Mouse (Mus musculus): ENCODE results near the gene Dnase1l2. TPM values are rescaled to one million over a fixed set of nuclear protein-coding genes. Genes with fewer than 3 reads are reported as not detected.
"Not testable (repeated sequence)": the region's sequence is repeated elsewhere in the genome, so short reads cannot be mapped to it uniquely, and the experiment has no call there.

Gene Dnase1l2
- polyA plus RNA-seq, 1 experiment from 2014 or later: 3.2 TPM

DNA sequence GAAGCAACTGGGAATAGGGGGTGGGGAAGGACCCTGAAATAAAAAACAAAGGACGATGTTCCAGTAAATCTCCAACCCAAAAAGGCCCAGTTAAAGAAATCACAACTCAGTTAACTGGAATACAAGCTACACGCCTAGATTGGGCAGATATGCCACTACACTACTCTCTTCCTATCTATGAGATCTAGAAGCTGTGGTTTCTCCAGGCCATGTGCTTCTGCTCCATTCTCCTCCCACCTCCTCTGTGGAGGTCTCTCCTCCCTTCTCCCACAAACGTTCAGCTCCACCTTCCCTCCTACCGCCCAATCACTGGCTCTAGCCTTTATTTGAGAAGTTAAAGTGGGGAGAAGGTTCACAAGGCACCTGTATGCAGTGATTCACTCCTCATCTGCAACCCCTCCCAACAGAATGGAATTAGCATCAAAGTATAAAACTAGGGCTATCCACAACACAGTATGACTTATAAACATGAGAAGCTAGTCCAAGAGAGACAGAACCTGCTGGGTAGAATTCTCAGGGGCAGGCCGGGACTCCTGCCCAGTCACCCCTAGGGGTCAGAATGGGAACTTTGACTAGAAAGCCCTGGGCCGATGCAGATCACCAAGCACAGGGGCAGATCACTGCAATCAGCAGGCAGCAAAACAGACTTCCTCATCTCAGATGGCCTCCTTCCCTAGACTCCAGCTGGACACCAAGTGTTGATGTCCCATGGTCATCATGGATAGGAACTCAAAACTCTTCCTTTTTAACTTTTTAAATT lies 20.6 kb upstream of the Dnase1l2 start:
- Histone ChIP-seq H3K27me3 (ENCODE audit: control insufficient read depth, insufficient read depth, low read length) (no peaks in the 10 kb centered on the region), H3K27ac (ENCODE audit: low read depth, low read length) (no peak overlapping the region), H3K4me2 (replicated peaks; ENCODE audit: low read depth, low read length) (no peak overlapping the region), H3K9ac (ENCODE audit: low read depth, low read length) (no peak overlapping the region), H3K4me3 (ENCODE audit: low read depth, low read length) (no peak overlapping the region), H3K4me1 (replicated peaks; ENCODE audit: control insufficient read depth, insufficient read depth, low read length) (no peaks in the 10 kb centered on the region), H3K36me3 (ENCODE audit: control insufficient read depth, insufficient read depth, low read length) (no peaks in the 10 kb centered on the region), H3K9me3 (ENCODE audit: control insufficient read depth, low read length) (no peaks in the 10 kb centered on the region)
- ATAC-seq (ENCODE audit: low FRiP score) (no peak), DNase-seq (ENCODE audit: low spot score) (no peak)
- 58% methylated on average over 6 of the region's 6 CpGs for WGBS

DNA sequence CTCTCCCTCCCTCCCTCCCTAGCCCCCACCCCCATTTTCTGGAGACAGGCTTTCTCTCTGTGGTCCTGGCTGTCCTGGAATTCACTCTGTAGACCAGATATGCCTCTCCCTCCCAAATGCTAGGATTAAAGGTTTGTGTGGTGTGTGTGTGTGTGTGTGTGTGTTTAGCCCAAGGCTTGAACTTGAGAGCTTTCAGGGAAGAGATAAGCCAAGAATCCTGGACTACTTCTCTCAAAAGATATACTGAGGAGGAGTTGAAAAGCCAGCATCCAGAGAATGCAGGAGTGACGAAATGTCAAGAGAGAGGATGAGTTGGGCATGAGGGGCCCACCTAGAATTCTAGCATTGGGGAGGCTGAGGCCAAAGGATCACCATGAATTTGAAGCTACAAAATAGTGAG lies 20.0 kb upstream of the Dnase1l2 start:
- no peaks in the 10 kb centered on the region for H3K36me3 ChIP-seq (ENCODE audit: control insufficient read depth, insufficient read depth, low read length)
- no peak overlapping the region for H3K9ac ChIP-seq (ENCODE audit: low read depth, low read length)
- no peak overlapping the region for H3K4me2 ChIP-seq (replicated peaks; ENCODE audit: low read depth, low read length)
- 100% methylated on average over 1 of the region's 1 CpGs for WGBS
- ATAC-seq (ENCODE audit: low FRiP score) (no peak), DNase-seq (ENCODE audit: low spot score) (no peak)
- H3K4me1 ChIP-seq (replicated peaks; ENCODE audit: control insufficient read depth, insufficient read depth, low read length): no peaks in the 10 kb centered on the region
- H3K27me3 ChIP-seq (ENCODE audit: control insufficient read depth, insufficient read depth, low read length): no peaks in the 10 kb centered on the region
- H3K4me3 ChIP-seq (ENCODE audit: low read depth, low read length): no peak overlapping the region
- no peaks in the 10 kb centered on the region for H3K9me3 ChIP-seq (ENCODE audit: control insufficient read depth, low read length)
- no peak overlapping the region for H3K27ac ChIP-seq (ENCODE audit: low read depth, low read length)

DNA sequence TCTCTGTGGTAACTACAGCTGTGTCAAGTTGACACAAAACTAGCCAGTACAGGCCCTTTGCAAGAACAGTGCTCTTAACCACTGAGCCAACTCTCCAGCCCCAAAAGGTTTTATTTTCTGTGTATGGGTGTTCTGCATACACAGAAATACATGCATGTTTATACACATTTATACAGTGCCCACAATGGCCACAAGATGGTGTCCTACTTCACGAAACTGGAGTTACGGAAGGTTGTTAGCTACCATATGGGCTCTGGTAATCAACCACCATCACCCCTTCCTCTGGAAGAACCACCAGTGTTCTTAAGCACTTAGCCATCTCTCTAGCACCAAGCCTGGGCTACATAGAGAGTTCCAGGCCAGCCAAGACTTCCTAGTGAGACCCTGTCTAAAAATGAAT lies 18.7 kb upstream of the Dnase1l2 start:
- H3K9ac ChIP-seq (ENCODE audit: low read depth, low read length): no peak overlapping the region
- WGBS: 77% methylated on average over 2 of the region's 2 CpGs
- no peaks in the 10 kb centered on the region for H3K9me3 ChIP-seq (ENCODE audit: control insufficient read depth, low read length)
- no peak overlapping the region for H3K4me2 ChIP-seq (replicated peaks; ENCODE audit: low read depth, low read length)
- ATAC-seq (ENCODE audit: low FRiP score) (no peak), DNase-seq (ENCODE audit: low spot score) (peak; percentile 51)
- H3K36me3 ChIP-seq (ENCODE audit: control insufficient read depth, insufficient read depth, low read length): no peaks in the 10 kb centered on the region
- no peak overlapping the region for H3K4me3 ChIP-seq (ENCODE audit: low read depth, low read length)
- no peaks in the 10 kb centered on the region for H3K4me1 ChIP-seq (replicated peaks; ENCODE audit: control insufficient read depth, insufficient read depth, low read length)
- no peak overlapping the region for H3K27ac ChIP-seq (ENCODE audit: low read depth, low read length)
- no peaks in the 10 kb centered on the region for H3K27me3 ChIP-seq (ENCODE audit: control insufficient read depth, insufficient read depth, low read length)

DNA sequence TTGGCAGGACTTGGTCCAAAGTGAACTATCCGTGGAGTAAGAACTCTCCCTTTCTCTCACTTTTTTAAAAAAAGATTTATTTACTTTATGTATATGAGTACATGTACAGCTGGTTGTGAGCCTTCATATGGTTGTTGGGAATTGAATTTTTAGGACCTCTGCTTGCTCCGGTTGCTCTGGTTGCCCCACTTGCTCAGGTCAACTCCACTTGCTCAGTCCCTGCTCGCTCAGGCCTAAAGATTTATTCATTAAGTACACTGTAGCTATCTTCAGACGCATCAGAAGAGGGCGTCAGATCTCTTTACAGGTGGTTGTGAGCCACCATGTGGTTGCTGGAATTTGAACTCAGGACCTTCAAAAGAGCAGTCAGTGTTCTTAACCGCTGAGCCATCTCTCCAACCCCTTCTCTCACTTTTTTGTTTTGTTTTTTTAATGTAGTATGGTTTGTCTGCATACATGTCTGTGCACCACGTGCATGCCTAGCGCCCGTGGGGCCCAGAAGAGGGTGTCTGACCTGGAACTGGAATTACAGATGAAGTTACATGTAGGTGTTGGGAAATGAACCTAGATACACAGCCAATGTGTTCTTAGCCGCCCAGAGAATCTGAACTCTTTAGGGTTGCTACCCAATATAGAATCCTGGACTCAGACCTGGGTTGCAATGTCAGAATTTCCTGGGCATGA lies 12.8 kb upstream of the Dnase1l2 start:
- H3K9ac ChIP-seq (ENCODE audit: low read depth, low read length); H3K4me1 ChIP-seq (replicated peaks; ENCODE audit: control insufficient read depth, insufficient read depth, low read length); H3K4me3 ChIP-seq (ENCODE audit: low read depth, low read length); H3K9me3 ChIP-seq (ENCODE audit: control insufficient read depth, low read length); H3K27ac ChIP-seq (ENCODE audit: low read depth, low read length); H3K27me3 ChIP-seq (ENCODE audit: control insufficient read depth, insufficient read depth, low read length); H3K36me3 ChIP-seq (ENCODE audit: control insufficient read depth, insufficient read depth, low read length); DNase-seq (ENCODE audit: low spot score); H3K4me2 ChIP-seq (replicated peaks; ENCODE audit: low read depth, low read length): not testable (repeated sequence)
- 52% methylated on average over 10 of the region's 10 CpGs for WGBS
- peak; percentile 9; the same call in 1 of the 2 replicates for ATAC-seq (ENCODE audit: low FRiP score)

DNA sequence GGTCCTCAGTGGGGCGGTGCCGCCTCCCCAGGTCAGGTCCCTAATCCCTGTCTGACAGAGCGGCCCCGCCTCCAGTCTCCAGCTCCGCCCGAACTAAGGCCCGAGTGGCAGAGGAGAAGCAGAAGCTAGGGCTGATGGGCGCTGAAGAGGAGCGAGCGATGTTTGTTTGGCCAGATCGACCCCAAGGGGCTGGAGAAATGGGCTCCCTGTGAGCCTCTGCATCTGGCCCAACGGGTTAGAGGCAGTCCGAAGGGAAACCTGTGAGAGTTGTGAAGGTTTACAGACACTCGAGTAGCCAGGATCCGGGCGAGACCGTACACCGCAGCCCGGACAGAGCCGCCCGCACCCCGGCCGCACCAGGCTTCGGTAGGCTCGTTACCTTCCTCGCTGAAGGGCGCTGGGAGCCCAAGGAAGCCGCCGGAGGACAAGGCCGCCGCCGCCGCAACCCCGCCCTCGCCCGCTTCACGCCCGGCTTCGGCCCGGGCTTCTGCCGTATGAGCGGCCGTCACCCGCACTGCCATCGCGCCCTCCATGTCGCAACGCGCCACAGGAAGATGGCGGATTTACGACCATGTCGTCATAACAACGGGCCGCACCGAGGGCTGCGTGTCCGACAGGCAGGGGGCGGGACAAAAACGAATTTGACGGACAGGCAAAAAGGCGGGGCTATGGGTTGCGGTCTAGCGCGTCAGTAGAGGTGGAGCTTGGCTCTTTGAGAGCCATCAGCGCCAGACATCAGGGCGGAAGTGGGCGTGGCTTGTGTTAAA lies 12.0 kb upstream of the Dnase1l2 start:
- peak; percentile 99 for DNase-seq (ENCODE audit: low spot score)
- WGBS: under 1% methylated on average over 67 of the region's 67 CpGs
- H3K9me3 ChIP-seq (ENCODE audit: control insufficient read depth, low read length): no peaks in the 10 kb centered on the region

DNA sequence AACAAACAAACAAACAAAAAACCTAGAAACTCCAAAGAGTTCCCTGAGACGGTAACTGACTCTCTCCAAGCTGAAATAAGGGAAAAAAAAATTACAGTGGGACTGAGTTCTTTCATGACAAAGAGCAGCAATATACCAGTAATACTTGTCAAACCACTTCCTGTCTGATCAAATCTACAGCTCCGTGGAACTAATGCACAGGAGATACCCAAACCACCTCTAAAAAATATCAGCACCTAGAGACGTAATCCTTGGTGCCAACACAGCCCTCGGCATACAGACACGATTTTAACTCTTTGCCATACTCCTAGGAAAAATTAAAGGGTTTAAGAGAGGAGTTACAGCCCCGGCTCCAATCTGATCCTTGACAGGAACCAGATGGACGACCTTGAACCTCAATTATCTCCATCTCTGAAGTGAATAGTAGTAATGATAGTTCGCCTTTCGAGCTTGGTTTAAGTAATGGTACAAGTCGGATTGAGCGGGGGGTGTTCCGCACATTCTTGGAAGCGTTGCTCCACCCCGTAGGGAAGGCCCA lies 11.4 kb upstream of the Dnase1l2 start:
- Histone ChIP-seq H3K36me3 (ENCODE audit: control insufficient read depth, insufficient read depth, low read length) (no peaks in the 10 kb centered on the region), H3K4me2 (replicated peaks; ENCODE audit: low read depth, low read length) (peak overlapping the region; percentile 80), H3K27me3 (ENCODE audit: control insufficient read depth, insufficient read depth, low read length) (no peaks in the 10 kb centered on the region), H3K9ac (ENCODE audit: low read depth, low read length) (peak overlapping the region; percentile 90), H3K4me1 (replicated peaks; ENCODE audit: control insufficient read depth, insufficient read depth, low read length) (0 out of 2 replicates have a peak, but pooled peaks cover 2% of the 10 kb centered on the region), H3K9me3 (ENCODE audit: control insufficient read depth, low read length) (no peaks in the 10 kb centered on the region), H3K27ac (ENCODE audit: low read depth, low read length) (peak overlapping the region; percentile 86), H3K4me3 (ENCODE audit: low read depth, low read length) (peak overlapping the region; percentile 90)
- WGBS: 13% methylated on average over 14 of the region's 14 CpGs
- DNase-seq (ENCODE audit: low spot score): no peak
- ATAC-seq (ENCODE audit: low FRiP score): no peak; the same call in 1 of the 2 replicates

More for the DNA sequence above, 12.0 kb upstream of the Dnase1l2 start:
- H3K4me1 ChIP-seq (replicated peaks; ENCODE audit: control insufficient read depth, insufficient read depth, low read length): 0 out of 2 replicates have a peak, but pooled peaks cover 2% of the 10 kb centered on the region
- H3K9ac ChIP-seq (ENCODE audit: low read depth, low read length): peak overlapping the region; percentile 90
- H3K27ac ChIP-seq (ENCODE audit: low read depth, low read length): peak overlapping the region; percentile 86
- no peaks in the 10 kb centered on the region for H3K36me3 ChIP-seq (ENCODE audit: control insufficient read depth, insufficient read depth, low read length)
- ATAC-seq (ENCODE audit: low FRiP score): peak; percentile 93
- H3K4me3 ChIP-seq (ENCODE audit: low read depth, low read length): peak overlapping the region; percentile 90
- H3K27me3 ChIP-seq (ENCODE audit: control insufficient read depth, insufficient read depth, low read length): no peaks in the 10 kb centered on the region
- H3K4me2 ChIP-seq (replicated peaks; ENCODE audit: low read depth, low read length): peak overlapping the region; percentile 80

DNA sequence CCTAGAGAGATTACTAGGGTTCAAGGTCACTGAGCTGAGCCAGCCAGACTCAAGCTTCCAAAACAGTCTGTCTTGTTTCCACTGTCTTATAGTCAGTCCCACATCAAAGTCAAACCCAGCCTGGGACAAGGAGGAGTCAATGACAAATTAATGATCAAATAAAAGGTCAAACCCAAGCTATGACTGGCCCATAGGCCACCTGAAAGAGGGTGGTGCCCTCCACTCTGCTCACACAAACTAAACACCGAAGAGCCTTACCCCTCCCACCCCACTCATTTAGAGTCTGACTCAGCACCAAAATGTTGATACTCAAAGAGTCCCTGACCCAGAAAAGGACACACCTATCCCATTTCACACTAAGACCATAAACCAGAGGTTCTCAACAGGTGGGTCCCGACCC lies 10.5 kb upstream of the Dnase1l2 start:
- no peak for ATAC-seq (ENCODE audit: low FRiP score)
- H3K4me2 ChIP-seq (replicated peaks; ENCODE audit: low read depth, low read length): no peak overlapping the region

DNA sequence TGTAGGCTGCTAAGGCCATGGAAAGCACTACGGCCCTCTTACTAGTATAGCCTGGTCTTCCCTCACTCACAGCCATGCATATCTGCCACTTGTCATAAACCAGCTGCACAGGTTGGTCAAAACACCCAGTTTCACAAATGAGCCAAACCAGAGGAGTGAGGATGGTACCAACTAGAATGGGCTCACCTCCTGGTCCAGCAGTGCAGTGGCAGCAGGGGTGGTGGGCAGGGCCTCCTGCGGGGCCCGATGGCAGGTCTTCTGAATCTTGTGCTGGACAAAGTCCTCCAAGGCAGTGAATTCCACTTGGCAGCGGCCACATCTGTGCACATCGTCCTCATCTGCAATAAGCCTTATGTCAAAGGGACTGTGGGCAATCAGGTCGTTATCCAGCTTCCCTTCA lies 8.3 kb upstream of the Dnase1l2 start:
- ATAC-seq (ENCODE audit: low FRiP score): no peak
- Histone ChIP-seq H3K4me1 (replicated peaks; ENCODE audit: control insufficient read depth, insufficient read depth, low read length) (0 out of 2 replicates have a peak, but pooled peaks cover 2% of the 10 kb centered on the region), H3K27ac (ENCODE audit: low read depth, low read length) (no peak overlapping the region), H3K9me3 (ENCODE audit: control insufficient read depth, low read length) (no peaks in the 10 kb centered on the region), H3K4me2 (replicated peaks; ENCODE audit: low read depth, low read length) (no peak overlapping the region), H3K27me3 (ENCODE audit: control insufficient read depth, insufficient read depth, low read length) (no peaks in the 10 kb centered on the region), H3K9ac (ENCODE audit: low read depth, low read length) (no peak overlapping the region), H3K36me3 (ENCODE audit: control insufficient read depth, insufficient read depth, low read length) (0 out of 2 replicates have a peak, but pooled peaks cover 11% of the 10 kb centered on the region), H3K4me3 (ENCODE audit: low read depth, low read length) (no peak overlapping the region)
- WGBS: 97% methylated on average over 6 of the region's 6 CpGs
- DNase-seq (ENCODE audit: low spot score): no peak

More for the DNA sequence above, 10.5 kb upstream of the Dnase1l2 start:
- 0 out of 2 replicates have a peak, but pooled peaks cover 2% of the 10 kb centered on the region for H3K4me1 ChIP-seq (replicated peaks; ENCODE audit: control insufficient read depth, insufficient read depth, low read length)
- no peak for DNase-seq (ENCODE audit: low spot score)
- H3K9ac ChIP-seq (ENCODE audit: low read depth, low read length): no peak overlapping the region
- 94% methylated on average over 2 of the region's 2 CpGs for WGBS
- no peaks in the 10 kb centered on the region for H3K36me3 ChIP-seq (ENCODE audit: control insufficient read depth, insufficient read depth, low read length)
- H3K27ac ChIP-seq (ENCODE audit: low read depth, low read length): no peak overlapping the region
- no peaks in the 10 kb centered on the region for H3K27me3 ChIP-seq (ENCODE audit: control insufficient read depth, insufficient read depth, low read length)
- H3K4me3 ChIP-seq (ENCODE audit: low read depth, low read length): no peak overlapping the region
- no peaks in the 10 kb centered on the region for H3K9me3 ChIP-seq (ENCODE audit: control insufficient read depth, low read length)

Measured in hindbrain, embryonic 11.5 days (tissue).